Mouse (Mus musculus) kidney, postnatal 36 days (tissue): ENCODE measurements around the gene Ybx1.

Experiments
- DNase-seq, 2 experiments: peaks; one replicate each; pipeline ENCODE4 v3.0.0; 2021 to 2022; ENCODE audit warnings: mixed read lengths in 2 of 2

The Ybx1 gene

DNA sequence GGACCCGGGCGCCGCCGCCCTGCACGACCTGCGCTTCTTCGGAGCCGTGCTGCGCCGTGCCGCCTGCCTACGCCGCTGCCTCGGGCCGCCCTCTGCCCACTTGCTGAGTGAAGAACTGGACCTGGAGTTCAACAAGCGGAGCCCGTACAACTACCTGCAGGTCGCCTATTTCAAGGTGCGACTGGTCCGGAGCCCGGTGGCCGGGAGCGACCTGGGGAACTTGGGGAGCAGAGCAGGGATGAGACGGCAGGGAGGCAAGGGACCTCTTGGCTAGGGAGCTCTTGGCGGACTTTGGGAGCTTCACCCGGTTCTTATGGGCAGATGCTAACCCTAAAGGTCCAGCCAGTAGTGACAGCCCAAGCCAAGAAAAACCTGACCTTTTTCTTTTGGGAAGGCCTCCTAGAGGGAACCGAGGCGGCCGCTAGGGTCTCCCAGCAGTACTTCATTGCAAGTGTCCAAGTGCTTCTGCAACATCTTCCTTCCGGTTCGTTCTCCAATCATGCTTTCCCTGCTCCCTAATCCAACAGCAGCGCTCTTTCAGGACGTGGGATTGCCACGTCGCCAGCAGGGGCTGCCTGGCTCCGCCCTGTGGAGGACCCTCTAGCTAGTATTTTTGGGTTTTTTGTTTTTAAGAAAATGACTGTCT is 61.0 kb downstream of the Ybx1 start:
- peak in 1 of 2 experiments; percentile 62 for DNase-seq

DNA sequence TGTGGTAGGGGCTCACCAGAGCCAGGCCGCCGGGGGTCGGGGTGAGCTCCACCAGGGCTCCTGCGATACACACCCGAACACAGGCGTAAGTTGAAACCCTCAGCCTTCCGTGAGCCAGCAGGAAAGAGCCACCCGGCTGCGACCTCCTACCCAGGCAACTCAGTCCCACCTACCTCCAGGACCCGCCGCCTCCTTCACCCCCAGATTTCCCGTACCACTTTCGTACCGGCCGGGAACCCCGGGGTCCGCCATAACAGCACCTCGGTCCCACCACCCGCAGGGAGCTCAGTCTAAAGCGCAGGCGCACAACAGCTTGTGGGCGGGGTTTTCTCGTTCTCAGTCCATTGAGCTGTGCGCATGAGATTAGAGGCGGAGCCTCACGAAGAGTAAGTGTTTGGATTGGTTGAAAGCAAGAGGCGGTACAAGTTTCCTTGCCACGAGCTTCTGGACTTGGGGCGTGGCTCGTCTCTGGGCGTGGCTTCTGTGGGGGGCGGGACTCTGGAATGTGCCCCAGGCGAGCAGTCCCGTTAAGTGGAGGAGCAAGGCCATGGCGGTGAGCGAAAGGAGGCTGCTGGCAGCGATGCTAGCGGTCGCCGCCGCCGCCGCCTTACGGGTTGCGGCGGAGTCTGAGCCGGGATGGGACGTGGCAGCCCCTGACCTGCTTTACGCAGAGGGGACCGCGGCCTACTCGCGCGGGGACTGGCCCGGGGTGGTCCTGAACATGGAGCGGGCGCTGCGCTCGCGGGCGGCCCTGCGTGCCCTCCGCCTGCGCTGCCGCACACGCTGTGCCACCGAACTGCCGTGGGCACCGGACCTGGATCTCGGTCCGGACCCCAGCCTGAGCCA is 61.8 kb downstream of the Ybx1 start, which contains the start of the genes AU022252 and P3h1:
AU022252 (minus strand) TSS at position 303 of the 846 bp plus-strand sequence.
P3h1 (plus strand) TSS at position 506 of the 846 bp plus-strand sequence.
- peak; percentile 100 for DNase-seq
